Mouse (Mus musculus): Measurements from ENCODE around the gene Atg14. TPM values are rescaled to one million over a fixed set of nuclear protein-coding genes. Genes with fewer than 3 reads are reported as not detected.
A peak's percentile ranks its signal among the peaks of the same experiment; 100 is the strongest.
"Not testable (repeated sequence)": the region's sequence is repeated elsewhere in the genome, so short reads cannot be mapped to it uniquely, and the experiment has no call there.

Atg14 gene
- 18.8 and 20.9 TPM in 2 replicates for polyA plus RNA-seq (2016; fragmentation: Nextera tagmentation; extraction: Ambion mirVana)

DNA sequence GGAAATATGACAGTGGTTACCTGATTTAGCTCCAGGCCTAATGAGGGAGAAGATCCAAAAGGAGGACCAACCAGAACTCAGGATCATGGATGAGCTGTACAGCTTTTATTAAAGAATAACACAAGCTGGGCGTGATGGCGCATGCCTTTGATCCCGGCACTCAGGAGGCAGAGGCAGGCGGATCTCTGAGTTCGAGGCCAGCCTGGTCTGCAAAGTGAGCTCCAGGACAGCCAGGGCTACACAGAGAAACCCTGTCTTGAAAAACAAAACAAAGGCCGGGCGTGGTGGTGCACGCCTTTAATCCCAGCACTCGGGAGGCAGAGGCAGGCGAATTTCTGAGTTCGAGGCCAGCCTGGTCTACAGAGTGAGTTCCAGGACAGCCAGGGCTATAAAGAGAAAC is at the start of gene Atg14:
TSS of gene Atg14 (minus strand) at position 101 of the 400 bp plus-strand sequence.
- not testable (repeated sequence) for H3K27me3 ChIP-seq; H3K4me3 ChIP-seq (replicated peaks); H3K27ac ChIP-seq; H3K9me3 ChIP-seq; H3K36me3 ChIP-seq (replicated peaks); ATAC-seq (ENCODE audit: low FRiP score); H3K9ac ChIP-seq; H3K4me1 ChIP-seq; H3K4me2 ChIP-seq
- 95% methylated on average over 11 of the region's 11 CpGs for WGBS

DNA sequence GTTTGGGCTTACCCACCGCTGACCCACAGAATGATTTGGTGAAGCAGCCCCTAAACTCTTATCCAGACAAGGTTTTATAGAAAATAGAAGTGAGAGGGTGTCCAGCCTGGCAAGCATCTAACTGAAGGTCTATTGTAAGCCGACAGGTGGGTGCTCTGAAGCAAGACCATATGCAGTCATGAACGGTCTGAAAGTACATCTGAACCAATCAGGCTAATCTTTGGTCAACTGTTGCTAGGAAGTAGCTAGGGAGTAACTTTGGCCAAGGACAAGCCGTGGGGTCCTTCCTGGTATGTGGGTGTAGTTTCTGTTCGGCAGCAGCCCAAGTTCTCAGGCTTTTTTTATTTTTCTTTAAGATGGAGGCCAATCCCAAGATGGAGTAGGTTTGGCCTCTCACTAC is 48.4 kb upstream of the Atg14 start:
- ATAC-seq (ENCODE audit: low FRiP score): no peak
- no peak overlapping the region for H3K4me2 ChIP-seq
- no peaks in the 10 kb centered on the region for H3K9me3 ChIP-seq
- H3K36me3 ChIP-seq (replicated peaks): no peaks in the 10 kb centered on the region
- no peaks in the 10 kb centered on the region for H3K4me1 ChIP-seq
- no peak overlapping the region for H3K27ac ChIP-seq
- no peak overlapping the region for H3K4me3 ChIP-seq (replicated peaks)
- no peaks in the 10 kb centered on the region for H3K27me3 ChIP-seq
- whole genome bisulfite sequencing: 86% methylated on average over 5 of the region's 5 CpGs
- H3K9ac ChIP-seq: no peak overlapping the region

DNA sequence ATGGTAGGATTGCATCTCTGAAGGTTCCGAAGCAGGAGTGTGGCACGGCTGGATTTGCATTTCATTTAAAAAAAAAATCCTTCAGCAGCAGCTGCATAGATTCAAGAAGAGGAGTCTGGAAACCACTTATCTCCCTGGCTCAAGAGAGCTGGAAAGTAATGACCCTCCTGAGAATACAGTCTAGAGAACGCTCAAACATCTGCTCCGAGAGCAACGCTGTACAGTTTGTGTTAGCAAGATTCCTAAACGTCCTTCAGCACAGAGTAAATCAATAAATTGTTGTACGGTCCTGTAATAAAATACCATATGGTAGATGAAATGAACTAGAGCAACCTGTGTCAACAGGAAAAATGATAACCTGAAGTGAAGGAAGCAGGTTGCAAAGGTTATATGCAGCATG is 42.8 kb upstream of the Atg14 start:
- H3K4me3 ChIP-seq (replicated peaks): no peak overlapping the region
- no peaks in the 10 kb centered on the region for H3K4me1 ChIP-seq
- H3K27me3 ChIP-seq: no peaks in the 10 kb centered on the region
- whole genome bisulfite sequencing: 80% methylated on average over 7 of the region's 7 CpGs
- no peak overlapping the region for H3K4me2 ChIP-seq
- no peaks in the 10 kb centered on the region for H3K9me3 ChIP-seq
- ATAC-seq (ENCODE audit: low FRiP score): no peak
- H3K27ac ChIP-seq: no peak overlapping the region
- H3K9ac ChIP-seq: no peak overlapping the region
- H3K36me3 ChIP-seq (replicated peaks): no peaks in the 10 kb centered on the region

DNA sequence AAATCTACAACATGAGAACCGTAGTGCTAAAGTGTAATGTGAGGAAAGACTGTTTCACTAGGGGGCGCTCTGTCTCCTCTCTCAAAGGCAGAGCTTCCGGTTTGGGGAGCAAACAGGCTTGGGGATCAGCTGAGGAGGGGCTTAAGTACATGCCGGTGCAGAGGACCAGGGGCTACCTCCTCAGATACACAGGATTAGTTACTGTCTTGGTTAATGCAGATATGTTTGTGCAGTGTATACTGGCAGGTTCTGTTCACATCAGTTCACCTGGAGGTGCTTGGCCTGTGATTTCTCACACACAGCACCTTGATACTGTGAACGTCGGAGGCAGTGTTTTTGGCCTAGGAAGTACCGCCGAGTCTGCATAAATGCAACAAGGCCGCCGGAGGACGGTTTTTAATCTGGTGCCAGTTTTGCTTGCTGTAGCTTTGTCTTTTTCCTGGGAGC is 27.5 kb upstream of the Atg14 start:
- WGBS: 35% methylated on average over 11 of the region's 11 CpGs
- Histone ChIP-seq H3K27me3 (no peaks in the 10 kb centered on the region), H3K36me3 (replicated peaks) (no peaks in the 10 kb centered on the region), H3K9me3 (no peaks in the 10 kb centered on the region), H3K4me1 (0 out of 2 replicates have a peak, but pooled peaks cover 4% of the 10 kb centered on the region), H3K27ac (no peak overlapping the region), H3K9ac (no peak overlapping the region), H3K4me2 (peak overlapping the region; percentile 41), H3K4me3 (replicated peaks) (no peak overlapping the region)
- no peak for ATAC-seq (ENCODE audit: low FRiP score)

DNA sequence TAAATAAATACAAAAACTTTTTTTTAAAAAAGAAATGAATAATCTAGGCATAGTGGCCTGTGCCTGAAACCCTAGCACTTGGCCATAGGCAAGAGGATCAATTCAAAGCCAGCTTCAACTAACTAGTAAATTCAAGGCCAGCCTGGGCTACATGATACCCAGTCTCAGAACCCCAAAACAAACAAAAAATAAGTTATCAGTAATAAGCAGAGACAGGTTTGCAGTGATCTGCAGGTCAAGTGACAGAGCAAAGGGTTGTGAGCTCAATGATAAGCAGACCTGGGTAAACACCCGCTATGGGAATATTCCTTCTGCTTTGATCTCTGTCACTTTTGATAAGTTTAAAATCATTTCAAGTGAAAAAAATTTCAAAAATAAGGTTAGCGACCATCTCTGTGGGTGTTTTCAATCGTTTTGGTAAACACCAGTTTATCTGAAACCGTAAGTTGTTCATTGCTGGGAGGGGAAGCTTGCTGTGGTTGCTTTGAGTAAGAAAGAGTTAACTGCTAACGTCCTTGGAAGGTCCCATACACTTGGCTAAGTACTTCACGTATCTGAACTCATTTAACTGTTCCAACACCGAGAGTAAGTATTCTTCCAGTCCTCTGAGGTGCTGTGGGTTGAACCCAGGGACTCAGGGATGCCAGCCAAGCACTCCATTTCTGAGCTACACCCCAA is 24.1 kb upstream of the Atg14 start:
- H3K36me3 ChIP-seq (replicated peaks): no peaks in the 10 kb centered on the region
- H3K4me2 ChIP-seq: no peak overlapping the region
- no peak overlapping the region for H3K9ac ChIP-seq
- 61% methylated on average over 7 of the region's 7 CpGs for WGBS
- 0 out of 2 replicates have a peak, but pooled peaks cover 4% of the 10 kb centered on the region for H3K4me1 ChIP-seq
- no peaks in the 10 kb centered on the region for H3K27me3 ChIP-seq
- no peaks in the 10 kb centered on the region for H3K9me3 ChIP-seq
- no peak overlapping the region for H3K27ac ChIP-seq
- ATAC-seq (ENCODE audit: low FRiP score): no peak
- no peak overlapping the region for H3K4me3 ChIP-seq (replicated peaks)

DNA sequence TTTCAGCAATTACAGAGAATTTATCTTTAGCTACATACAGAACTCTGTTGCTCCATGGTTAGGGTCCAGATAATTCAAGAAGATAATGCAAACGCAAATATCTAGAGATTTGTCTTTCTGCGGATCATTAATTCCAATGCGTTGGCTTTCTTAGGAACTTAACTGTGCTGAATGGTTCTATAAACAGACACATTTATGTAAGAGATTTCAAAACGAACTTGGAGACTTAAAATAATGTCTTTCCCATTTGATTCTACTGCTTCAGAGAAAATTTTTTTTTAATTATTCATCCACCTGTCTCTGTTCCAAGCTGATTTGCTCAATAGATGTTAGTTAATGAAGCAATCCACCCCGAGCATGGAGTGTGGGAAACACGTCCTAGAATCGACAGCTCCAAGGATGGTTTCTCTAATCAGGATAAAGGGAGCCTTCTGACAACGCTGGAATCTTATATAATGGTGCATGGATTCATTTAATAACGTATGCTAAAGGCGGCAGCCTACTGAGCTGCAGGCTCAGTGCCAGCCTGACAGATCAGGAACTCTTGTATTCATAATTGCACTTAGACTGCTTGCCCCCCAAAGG is 20.0 kb upstream of the Atg14 start:
- Histone ChIP-seq H3K27me3 (no peaks in the 10 kb centered on the region), H3K9me3 (no peaks in the 10 kb centered on the region), H3K27ac (no peak overlapping the region), H3K4me1 (no peaks in the 10 kb centered on the region), H3K4me2 (no peak overlapping the region), H3K9ac (no peak overlapping the region), H3K4me3 (replicated peaks) (no peak overlapping the region), H3K36me3 (replicated peaks) (no peaks in the 10 kb centered on the region)
- WGBS: 69% methylated on average over 10 of the region's 10 CpGs
- ATAC-seq (ENCODE audit: low FRiP score): no peak

DNA sequence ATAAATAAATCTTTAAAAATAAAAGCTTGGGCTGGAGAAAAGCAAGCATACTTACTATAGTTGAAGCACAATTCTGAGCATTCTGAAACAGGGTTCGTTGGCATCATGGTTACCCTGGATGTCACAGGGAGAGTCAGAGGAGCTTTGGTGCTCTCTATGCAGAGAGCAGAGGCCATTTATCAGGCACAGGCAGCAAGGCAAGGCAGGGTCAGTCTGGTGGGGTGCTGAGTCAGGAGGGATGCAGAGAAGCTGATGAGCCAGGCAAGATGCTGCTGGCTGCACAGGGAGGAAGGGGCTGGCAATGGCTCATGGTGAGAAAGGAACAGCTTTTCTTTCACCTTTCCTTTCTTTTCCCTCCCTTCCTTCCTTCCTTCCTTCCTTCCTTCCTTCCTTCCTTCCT is 19.0 kb upstream of the Atg14 start:
- H3K4me2 ChIP-seq: no peak overlapping the region
- no peaks in the 10 kb centered on the region for H3K36me3 ChIP-seq (replicated peaks)
- no peaks in the 10 kb centered on the region for H3K9me3 ChIP-seq
- no peak for ATAC-seq (ENCODE audit: low FRiP score)
- WGBS: 85% methylated on average over 1 of the region's 1 CpGs
- no peaks in the 10 kb centered on the region for H3K27me3 ChIP-seq
- H3K4me3 ChIP-seq (replicated peaks): no peak overlapping the region
- no peak overlapping the region for H3K27ac ChIP-seq
- H3K9ac ChIP-seq: no peak overlapping the region
- no peaks in the 10 kb centered on the region for H3K4me1 ChIP-seq

DNA sequence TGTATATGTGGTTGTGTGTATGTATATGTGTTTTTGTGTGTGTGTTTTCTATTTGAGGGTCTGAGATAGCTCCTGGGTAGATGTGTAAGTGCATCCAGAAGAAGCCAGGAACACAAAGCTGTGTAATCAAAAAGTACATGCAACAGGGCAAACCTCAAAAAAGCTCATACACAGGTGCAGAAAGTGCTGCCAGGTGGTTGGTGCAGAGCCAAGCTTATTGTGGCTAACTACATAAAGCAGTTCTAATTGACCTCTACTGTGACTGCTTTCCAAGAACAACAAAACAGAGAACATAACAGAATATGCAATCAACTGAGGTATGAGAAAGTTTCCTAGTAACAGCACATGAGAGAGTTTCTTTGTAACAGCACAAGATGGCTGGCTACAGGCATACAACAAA is 13.9 kb upstream of the Atg14 start:
- Histone ChIP-seq H3K9me3 (no peaks in the 10 kb centered on the region), H3K4me3 (replicated peaks) (no peak overlapping the region), H3K27ac (no peak overlapping the region), H3K4me1 (no peaks in the 10 kb centered on the region), H3K9ac (no peak overlapping the region), H3K4me2 (no peak overlapping the region), H3K36me3 (replicated peaks) (no peaks in the 10 kb centered on the region), H3K27me3 (no peaks in the 10 kb centered on the region)
- ATAC-seq (ENCODE audit: low FRiP score): no peak

DNA sequence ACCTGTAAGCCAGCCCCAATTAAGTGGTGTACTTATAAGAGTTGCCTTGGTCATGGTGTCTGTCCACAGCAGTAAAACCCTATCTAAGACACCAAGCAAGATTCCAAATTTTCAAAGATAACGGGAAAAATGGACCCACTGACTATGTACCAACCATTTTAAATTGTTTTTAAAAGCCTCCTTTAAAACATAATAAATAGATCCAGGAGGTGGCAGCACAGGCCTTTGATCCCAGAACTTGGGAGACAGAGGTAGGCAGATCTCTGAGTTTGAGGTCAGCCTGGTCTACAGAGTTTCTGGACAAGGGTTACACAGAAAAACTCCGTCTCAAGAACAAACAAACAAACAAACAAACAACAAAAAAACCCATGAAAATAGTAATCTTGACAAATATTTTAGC is 11.2 kb upstream of the Atg14 start:
- no peaks in the 10 kb centered on the region for H3K9me3 ChIP-seq
- ATAC-seq (ENCODE audit: low FRiP score): no peak
- 80% methylated on average over 2 of the region's 2 CpGs for WGBS
- peaks cover 5% of the 10 kb centered on the region; the same call in 1 of the 2 replicates for H3K27me3 ChIP-seq
- no peaks in the 10 kb centered on the region for H3K4me1 ChIP-seq
- H3K4me2 ChIP-seq: no peak overlapping the region
- no peak overlapping the region for H3K27ac ChIP-seq
- no peak overlapping the region for H3K9ac ChIP-seq
- H3K4me3 ChIP-seq (replicated peaks): no peak overlapping the region
- H3K36me3 ChIP-seq (replicated peaks): no peaks in the 10 kb centered on the region

DNA sequence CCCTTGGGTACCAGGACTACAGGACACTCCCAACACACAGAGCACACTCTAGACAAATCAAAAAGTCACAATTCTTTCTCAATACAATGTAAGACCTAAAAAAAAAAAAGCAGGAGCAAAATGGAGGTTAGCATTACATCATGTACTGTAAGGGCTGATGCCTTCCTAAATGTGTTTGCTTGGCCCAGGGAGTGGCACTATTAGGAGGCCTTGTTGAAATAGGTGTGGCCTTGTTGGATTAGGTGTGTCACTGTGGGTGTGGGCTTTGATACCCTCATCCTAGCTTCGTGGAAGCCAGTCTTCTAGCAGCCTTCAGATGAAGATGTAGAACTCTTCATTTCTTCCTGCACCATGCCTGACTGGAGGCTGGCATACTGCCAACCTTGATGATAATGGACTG is 10.8 kb upstream of the Atg14 start:
- Histone ChIP-seq H3K9ac (no peak overlapping the region), H3K27ac (no peak overlapping the region), H3K9me3 (no peaks in the 10 kb centered on the region), H3K4me1 (no peaks in the 10 kb centered on the region), H3K36me3 (replicated peaks) (no peaks in the 10 kb centered on the region), H3K4me2 (no peak overlapping the region), H3K4me3 (replicated peaks) (no peak overlapping the region), H3K27me3 (peaks cover 5% of the 10 kb centered on the region; the same call in 1 of the 2 replicates)
- WGBS: 58% methylated on average over 1 of the region's 1 CpGs
- no peak for ATAC-seq (ENCODE audit: low FRiP score)

DNA sequence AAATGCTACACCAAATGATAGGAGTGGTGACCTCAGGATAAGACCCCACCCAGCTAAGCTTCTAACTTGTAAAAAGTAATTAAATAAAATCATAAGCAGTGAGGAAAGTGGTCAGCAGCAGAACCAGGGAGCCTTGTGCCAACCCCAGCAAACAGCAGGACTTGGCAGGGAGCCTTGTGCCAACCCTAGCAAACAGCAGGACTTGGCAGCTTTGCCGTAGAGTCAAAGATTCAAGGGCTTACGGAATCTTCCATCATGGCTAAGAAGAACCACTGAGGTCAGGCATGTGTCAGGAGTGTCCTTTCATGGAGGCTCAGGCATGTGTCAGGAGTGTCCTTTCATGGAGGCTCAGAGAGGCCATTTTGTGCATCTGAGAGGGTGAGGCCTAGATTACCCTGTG is 7.6 kb upstream of the Atg14 start:
- Histone ChIP-seq H3K27ac (no peak overlapping the region), H3K4me3 (replicated peaks) (no peak overlapping the region), H3K36me3 (replicated peaks) (no peaks in the 10 kb centered on the region), H3K9ac (no peak overlapping the region), H3K27me3 (peaks cover 5% of the 10 kb centered on the region; the same call in 1 of the 2 replicates), H3K4me2 (no peak overlapping the region), H3K9me3 (no peaks in the 10 kb centered on the region), H3K4me1 (no peaks in the 10 kb centered on the region)
- WGBS: 85% methylated on average over 2 of the region's 2 CpGs
- ATAC-seq (ENCODE audit: low FRiP score): no peak

DNA sequence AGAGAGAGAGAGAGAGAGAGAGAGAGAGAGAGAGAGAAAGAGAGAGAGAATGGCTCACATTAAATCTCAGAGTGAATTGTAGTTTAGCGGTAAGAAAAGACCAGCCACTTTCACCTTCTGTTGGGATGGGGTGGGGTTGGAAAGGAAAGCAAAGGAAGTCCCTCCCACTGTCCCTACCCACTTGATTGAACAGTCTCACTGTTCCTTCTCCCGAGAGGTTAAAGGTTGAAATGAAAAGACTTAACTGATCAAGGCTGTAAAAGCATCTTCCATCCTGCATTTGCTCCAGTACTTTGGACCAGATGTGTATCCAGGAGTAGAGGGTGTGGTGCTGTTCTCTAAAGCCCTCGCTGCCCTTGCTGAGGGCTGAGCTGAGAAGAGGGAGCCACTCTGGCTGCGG is 6.2 kb upstream of the Atg14 start:
- H3K9ac ChIP-seq: no peak overlapping the region
- ATAC-seq (ENCODE audit: low FRiP score): no peak
- no peaks in the 10 kb centered on the region for H3K9me3 ChIP-seq
- H3K4me3 ChIP-seq (replicated peaks): no peak overlapping the region
- peaks cover 5% of the 10 kb centered on the region; the same call in 1 of the 2 replicates for H3K27me3 ChIP-seq
- H3K27ac ChIP-seq: no peak overlapping the region
- H3K4me1 ChIP-seq: no peaks in the 10 kb centered on the region
- H3K4me2 ChIP-seq: no peak overlapping the region
- H3K36me3 ChIP-seq (replicated peaks): no peaks in the 10 kb centered on the region
- 71% methylated on average over 4 of the region's 4 CpGs for WGBS

DNA sequence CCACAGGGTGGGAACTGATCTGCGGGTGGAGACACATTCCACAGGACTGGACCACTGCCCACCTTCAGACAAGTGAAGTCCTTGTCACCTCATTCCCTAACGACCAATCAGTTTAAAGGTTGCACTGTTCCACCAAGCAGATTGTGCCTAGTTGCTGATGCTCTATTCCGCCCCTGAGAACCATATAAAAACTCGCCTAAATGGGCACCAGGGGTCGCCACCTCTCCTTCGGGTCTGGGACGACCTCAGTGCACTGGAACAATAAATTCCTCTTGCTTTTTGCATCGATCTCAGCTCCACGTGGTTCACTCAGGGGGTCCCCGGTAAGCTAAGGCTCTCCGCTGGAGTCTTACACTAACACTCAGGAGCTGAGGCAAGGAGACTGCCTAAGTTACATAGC is 4.3 kb upstream of the Atg14 start:
- 72% methylated on average over 11 of the region's 11 CpGs for WGBS
- no peak overlapping the region for H3K27ac ChIP-seq
- no peak for ATAC-seq (ENCODE audit: low FRiP score)
- H3K4me1 ChIP-seq: no peaks in the 10 kb centered on the region
- no peak overlapping the region for H3K9ac ChIP-seq
- H3K4me2 ChIP-seq: no peak overlapping the region
- no peaks in the 10 kb centered on the region for H3K9me3 ChIP-seq
- H3K27me3 ChIP-seq: peaks cover 5% of the 10 kb centered on the region; the same call in 1 of the 2 replicates
- H3K4me3 ChIP-seq (replicated peaks): no peak overlapping the region
- no peaks in the 10 kb centered on the region for H3K36me3 ChIP-seq (replicated peaks)

Data from forebrain, embryonic 12.5 days (tissue).